Mouse (Mus musculus): ENCODE data around the gene BC035044. TPM values are rescaled to one million over a fixed set of nuclear protein-coding genes. Genes with fewer than 3 reads are reported as not detected.

Gene BC035044
- polyA plus RNA-seq, 1 experiment from 2014 or later = 0.89 TPM

GRCm38 (mm10) chr6:128871910-128872610, 18.9 kb downstream of the BC035044 start:
- no peaks in the 10 kb centered on the region for H3K4me1 ChIP-seq
- H3K4me2 ChIP-seq (replicated peaks) = no peak overlapping the region
- WGBS = 89% methylated on average over 1 of the region's 1 CpGs
- H3K36me3 ChIP-seq = no peaks in the 10 kb centered on the region
- H3K27me3 ChIP-seq = no peaks in the 10 kb centered on the region
- peaks cover 4% of the 10 kb centered on the region; the same call in 1 of the 2 replicates for H3K9me3 ChIP-seq
- no peak overlapping the region for H3K27ac ChIP-seq
- no peak overlapping the region for H3K9ac ChIP-seq
- no peak overlapping the region for H3K4me3 ChIP-seq
- ATAC-seq (ENCODE audit: low FRiP score, low read depth) = no peak

DNA sequence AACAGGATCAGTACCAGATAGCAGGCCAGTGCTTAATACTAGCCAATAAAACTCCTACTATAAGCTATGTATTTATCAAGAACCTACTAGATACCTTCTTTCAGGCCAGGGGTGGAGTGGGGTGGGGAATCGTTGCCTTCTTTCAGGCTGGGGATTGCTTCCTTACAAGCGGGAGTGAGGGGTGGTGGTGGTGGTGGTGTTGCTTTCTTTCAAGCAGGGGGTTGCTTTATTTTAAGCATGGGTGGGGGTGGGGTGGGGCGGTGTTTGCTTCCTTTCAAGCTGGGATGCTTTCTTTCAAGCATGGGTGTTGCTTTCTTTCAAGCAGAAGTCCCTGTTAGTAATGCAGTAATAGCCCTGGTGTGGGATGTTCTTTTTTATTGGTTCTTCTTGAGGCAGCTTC, 22.1 kb downstream of the BC035044 start:
- no peak overlapping the region for H3K27ac ChIP-seq
- 11% methylated on average over 3 of the region's 3 CpGs for WGBS
- no peak overlapping the region for H3K9ac ChIP-seq
- H3K4me2 ChIP-seq (replicated peaks) = no peak overlapping the region
- H3K36me3 ChIP-seq = no peaks in the 10 kb centered on the region
- no peak for ATAC-seq (ENCODE audit: low FRiP score, low read depth)
- no peaks in the 10 kb centered on the region for H3K27me3 ChIP-seq
- no peak overlapping the region for H3K4me3 ChIP-seq
- no peaks in the 10 kb centered on the region for H3K9me3 ChIP-seq
- no peaks in the 10 kb centered on the region for H3K4me1 ChIP-seq

GRCm38 (mm10) chr6:128857976-128858375, 33.0 kb downstream of the BC035044 start:
- no peaks in the 10 kb centered on the region for H3K36me3 ChIP-seq
- H3K9me3 ChIP-seq = no peaks in the 10 kb centered on the region
- 0 out of 2 replicates have a peak, but pooled peaks cover 4% of the 10 kb centered on the region for H3K4me1 ChIP-seq
- 0 out of 2 replicates have a peak, but pooled peaks cover 2% of the 10 kb centered on the region for H3K27me3 ChIP-seq
- ATAC-seq (ENCODE audit: low FRiP score, low read depth) = no peak
- 88% methylated on average over 2 of the region's 2 CpGs for WGBS
- H3K4me3 ChIP-seq = no peak overlapping the region
- no peak overlapping the region for H3K9ac ChIP-seq
- H3K4me2 ChIP-seq (replicated peaks) = no peak overlapping the region
- H3K27ac ChIP-seq = no peak overlapping the region

- Histone ChIP-seq H3K27me3 (0 out of 2 replicates have a peak, but pooled peaks cover 2% of the 10 kb centered on the region), H3K9me3 (no peaks in the 10 kb centered on the region), H3K36me3 (no peaks in the 10 kb centered on the region), H3K4me1 (0 out of 2 replicates have a peak, but pooled peaks cover 4% of the 10 kb centered on the region), H3K4me2 (replicated peaks) (no peak overlapping the region), H3K9ac (no peak overlapping the region), H3K4me3 (no peak overlapping the region), H3K27ac (no peak overlapping the region)
- WGBS = 69% methylated on average over 5 of the region's 5 CpGs
- 0 out of 2 replicates have a peak, but pooled peaks have one; percentile 33 for ATAC-seq (ENCODE audit: low FRiP score, low read depth)
These were observed 34.7 kb downstream of the BC035044 start for GRCm38 (mm10) chr6:128856250-128856649.

DNA sequence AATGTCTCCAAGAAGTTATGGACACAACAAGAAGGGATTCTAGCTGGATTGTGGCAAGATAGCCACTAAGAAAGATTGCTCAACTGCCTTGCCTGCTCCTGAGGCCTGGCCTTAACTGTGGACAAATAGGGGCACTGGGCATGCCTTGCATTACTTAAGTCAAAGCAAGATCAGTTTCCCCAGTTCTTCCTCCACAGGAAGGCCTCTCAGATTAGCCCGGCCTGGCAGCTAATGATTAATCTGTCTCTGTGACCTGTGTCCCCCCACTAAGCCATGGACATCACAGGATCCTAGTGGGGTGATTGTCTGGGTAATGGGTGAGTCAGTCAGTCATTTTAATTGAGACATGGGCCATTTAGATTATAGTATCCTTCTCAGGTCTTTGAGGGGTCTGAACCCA, 35.4 kb downstream of the BC035044 start:
- ATAC-seq (ENCODE audit: low FRiP score, low read depth) = no peak
- Histone ChIP-seq H3K27me3 (0 out of 2 replicates have a peak, but pooled peaks cover 2% of the 10 kb centered on the region), H3K4me1 (0 out of 2 replicates have a peak, but pooled peaks cover 4% of the 10 kb centered on the region), H3K36me3 (no peaks in the 10 kb centered on the region), H3K9ac (no peak overlapping the region), H3K27ac (no peak overlapping the region), H3K4me2 (replicated peaks) (no peak overlapping the region), H3K4me3 (no peak overlapping the region), H3K9me3 (no peaks in the 10 kb centered on the region)
- WGBS = 60% methylated on average over 1 of the region's 1 CpGs

GRCm38 (mm10) chr6:128854895-128855294, 36.0 kb downstream of the BC035044 start:
- Histone ChIP-seq H3K36me3 (no peaks in the 10 kb centered on the region), H3K27me3 (0 out of 2 replicates have a peak, but pooled peaks cover 2% of the 10 kb centered on the region), H3K4me3 (no peak overlapping the region), H3K4me1 (0 out of 2 replicates have a peak, but pooled peaks cover 4% of the 10 kb centered on the region), H3K4me2 (replicated peaks) (no peak overlapping the region), H3K9ac (no peak overlapping the region), H3K9me3 (no peaks in the 10 kb centered on the region), H3K27ac (no peak overlapping the region)
- 95% methylated on average over 3 of the region's 3 CpGs for WGBS
- ATAC-seq (ENCODE audit: low FRiP score, low read depth) = no peak

DNA sequence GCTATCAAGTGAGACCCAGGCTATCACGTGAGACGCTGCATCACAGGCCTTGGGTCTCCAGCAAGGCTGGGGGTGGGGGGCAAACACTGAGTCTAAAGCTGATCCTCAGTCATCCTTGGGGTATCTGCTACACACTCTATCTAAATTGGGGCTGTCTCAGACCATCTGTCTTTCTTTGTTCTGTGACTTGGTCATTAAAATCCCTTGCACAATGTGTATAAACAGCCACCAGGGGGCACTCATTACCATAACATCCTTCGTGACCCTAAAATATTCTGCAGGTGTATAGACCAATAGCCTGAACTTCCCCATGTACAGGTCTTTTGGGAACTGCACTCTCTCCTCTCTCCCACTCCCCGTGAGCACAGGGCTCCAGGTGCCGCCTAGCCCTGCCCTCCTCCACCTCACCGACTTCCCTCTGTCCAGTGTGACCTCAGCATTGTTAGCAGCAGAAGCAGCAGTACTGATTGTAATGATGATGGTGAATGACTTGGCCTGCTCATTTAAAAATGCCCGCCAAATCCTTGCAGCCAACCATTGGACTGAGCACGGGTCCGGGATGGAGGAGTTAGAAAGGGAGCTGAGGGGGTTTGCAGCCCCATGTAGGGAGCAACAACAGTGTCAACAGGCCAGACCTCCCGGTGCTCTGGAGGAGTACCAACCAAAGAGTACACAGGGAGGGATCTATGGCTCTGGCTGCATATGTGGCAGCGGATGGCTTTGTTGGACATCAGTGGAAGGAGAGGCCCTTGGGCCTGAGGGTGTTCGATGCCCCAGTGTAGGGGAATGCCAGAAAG, 36.7 kb downstream of the BC035044 start:
- 0 out of 2 replicates have a peak, but pooled peaks cover 4% of the 10 kb centered on the region for H3K4me1 ChIP-seq
- peak overlapping the region; percentile 44 for H3K4me2 ChIP-seq (replicated peaks)
- no peak overlapping the region for H3K9ac ChIP-seq
- 0 out of 2 replicates have a peak, but pooled peaks cover 2% of the 10 kb centered on the region for H3K27me3 ChIP-seq
- no peaks in the 10 kb centered on the region for H3K36me3 ChIP-seq
- WGBS = 48% methylated on average over 12 of the region's 12 CpGs
- H3K4me3 ChIP-seq = no peak overlapping the region
- H3K9me3 ChIP-seq = no peaks in the 10 kb centered on the region
- ATAC-seq (ENCODE audit: low FRiP score, low read depth) = peak; percentile 46
- H3K27ac ChIP-seq = no peak overlapping the region

GRCm38 (mm10) chr6:128852766-128853165, 38.2 kb downstream of the BC035044 start:
- H3K4me2 ChIP-seq (replicated peaks) = no peak overlapping the region
- H3K27ac ChIP-seq = no peak overlapping the region
- H3K27me3 ChIP-seq = no peaks in the 10 kb centered on the region
- 0 out of 2 replicates have a peak, but pooled peaks cover 4% of the 10 kb centered on the region for H3K4me1 ChIP-seq
- no peak for ATAC-seq (ENCODE audit: low FRiP score, low read depth)
- H3K36me3 ChIP-seq = no peaks in the 10 kb centered on the region
- no peak overlapping the region for H3K4me3 ChIP-seq
- H3K9me3 ChIP-seq = no peaks in the 10 kb centered on the region
- 85% methylated on average over 3 of the region's 3 CpGs for WGBS
- H3K9ac ChIP-seq = no peak overlapping the region

GRCm38 (mm10) chr6:128851151-128851550, 39.8 kb downstream of the BC035044 start:
- no peaks in the 10 kb centered on the region for H3K9me3 ChIP-seq
- no peak for ATAC-seq (ENCODE audit: low FRiP score, low read depth)
- 83% methylated on average over 2 of the region's 2 CpGs for WGBS

DNA sequence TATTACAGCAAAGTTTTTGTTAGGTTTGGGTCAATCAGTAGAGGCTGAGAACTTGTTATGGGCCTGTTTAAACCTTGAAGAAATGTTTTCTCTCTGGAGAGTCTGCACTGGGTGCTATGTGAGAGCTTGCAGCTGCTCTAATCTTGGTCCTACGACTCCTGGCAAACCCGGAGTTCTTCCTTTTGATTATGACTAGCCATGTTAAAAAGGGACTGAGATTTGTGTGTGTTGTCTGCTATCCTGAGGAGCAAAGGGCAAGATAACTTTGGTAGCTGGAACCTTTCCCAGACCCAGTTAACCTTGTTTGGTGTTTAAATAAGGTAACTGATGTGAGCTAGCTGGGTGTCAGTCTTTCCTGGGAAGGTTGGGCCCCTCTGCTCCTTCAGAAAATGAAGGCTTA, 40.3 kb downstream of the BC035044 start:
- Histone ChIP-seq H3K4me1 (0 out of 2 replicates have a peak, but pooled peaks cover 4% of the 10 kb centered on the region), H3K4me2 (replicated peaks) (no peak overlapping the region), H3K27me3 (no peaks in the 10 kb centered on the region), H3K4me3 (no peak overlapping the region), H3K36me3 (no peaks in the 10 kb centered on the region), H3K9ac (no peak overlapping the region), H3K9me3 (no peaks in the 10 kb centered on the region), H3K27ac (no peak overlapping the region)
- WGBS = 72% methylated on average over 2 of the region's 2 CpGs
- no peak for ATAC-seq (ENCODE audit: low FRiP score, low read depth)

More at GRCm38 (mm10) chr6:128851151-128851550, 39.8 kb downstream of the BC035044 start:
- Histone ChIP-seq H3K9ac (no peak overlapping the region), H3K4me2 (replicated peaks) (no peak overlapping the region), H3K4me3 (no peak overlapping the region), H3K36me3 (no peaks in the 10 kb centered on the region), H3K4me1 (0 out of 2 replicates have a peak, but pooled peaks cover 4% of the 10 kb centered on the region), H3K27me3 (no peaks in the 10 kb centered on the region), H3K27ac (no peak overlapping the region)

- no peak overlapping the region for H3K27ac ChIP-seq
- no peaks in the 10 kb centered on the region for H3K27me3 ChIP-seq
- no peak overlapping the region for H3K4me3 ChIP-seq
- no peaks in the 10 kb centered on the region for H3K36me3 ChIP-seq
- H3K4me2 ChIP-seq (replicated peaks) = no peak overlapping the region
- no peaks in the 10 kb centered on the region for H3K9me3 ChIP-seq
- ATAC-seq (ENCODE audit: low FRiP score, low read depth) = no peak
- 62% methylated on average over 2 of the region's 2 CpGs for WGBS
- H3K9ac ChIP-seq = no peak overlapping the region
- H3K4me1 ChIP-seq = peaks cover 9% of the 10 kb centered on the region; the same call in 1 of the 2 replicates
These were observed 41.0 kb downstream of the BC035044 start for GRCm38 (mm10) chr6:128849902-128850301.

DNA sequence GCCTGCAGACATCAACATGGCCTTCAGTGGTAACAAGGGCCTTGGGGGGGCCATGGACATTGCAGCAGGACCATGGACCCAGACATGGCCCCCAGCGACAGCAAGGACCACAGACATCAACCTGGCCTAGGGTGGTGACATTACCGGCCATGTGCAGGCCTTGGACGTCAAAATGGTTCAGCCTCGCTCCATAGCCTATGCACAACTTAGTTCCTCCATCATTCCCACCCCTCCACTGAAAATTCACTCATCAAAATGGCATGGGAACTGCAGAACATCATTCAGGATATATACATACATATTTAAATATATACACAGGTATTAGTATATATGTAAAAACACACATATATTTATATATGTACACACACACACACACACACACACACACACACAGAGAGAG, 43.5 kb downstream of the BC035044 start:
- Histone ChIP-seq H3K27ac (no peak overlapping the region), H3K36me3 (no peaks in the 10 kb centered on the region), H3K4me2 (replicated peaks) (no peak overlapping the region), H3K27me3 (no peaks in the 10 kb centered on the region), H3K4me3 (no peak overlapping the region), H3K4me1 (peaks cover 12% of the 10 kb centered on the region), H3K9me3 (no peaks in the 10 kb centered on the region), H3K9ac (no peak overlapping the region)
- 94% methylated on average over 4 of the region's 4 CpGs for WGBS
- ATAC-seq (ENCODE audit: low FRiP score, low read depth) = no peak

All from limb, embryonic 13.5 days (tissue).